Mouse (Mus musculus) myocyte (in vitro differentiated cells): ENCODE measurements around the gene Mgrn1.

Experiments
- E2F4 ChIP-seq: IDR thresholded peaks from one replicate; pipeline ENCODE4 v1.6.1; 2011; ENCODE audit warnings: mild to moderate bottlenecking, control low read depth, moderate library complexity; ENCODE audit not compliant: insufficient read depth
- MYOD1 ChIP-seq, 3 experiments: IDR thresholded peaks; one replicate each; pipeline ENCODE4 v1.6.1; 2011; ENCODE audit warnings: control low read depth in 2 of 3, low read depth in 2 of 3, mild to moderate bottlenecking in 2 of 3, moderate library complexity in 1 of 3; ENCODE audit not compliant: insufficient read length in 2 of 3, control insufficient read depth in 1 of 3
- POLR2A ChIP-seq: IDR thresholded peaks from one replicate; pipeline ENCODE4 v1.6.1; 2011; ENCODE audit warnings: low read depth, mild to moderate bottlenecking, control low read depth, moderate library complexity; ENCODE audit not compliant: insufficient read length
- POLR2AphosphoS2 ChIP-seq: IDR thresholded peaks from one replicate; pipeline ENCODE4 v1.6.1; 2011; ENCODE audit warnings: low read depth, control low read depth; ENCODE audit not compliant: insufficient read length
- TCF12 ChIP-seq: IDR thresholded peaks from one replicate; pipeline ENCODE4 v1.6.1; 2011; ENCODE audit warnings: mild to moderate bottlenecking, control low read depth; ENCODE audit not compliant: poor library complexity, insufficient read depth, severe bottlenecking
- USF1 ChIP-seq: IDR thresholded peaks from one replicate; pipeline ENCODE4 v1.6.1; 2011; ENCODE audit warnings: low read depth, mild to moderate bottlenecking, control low read depth, moderate library complexity

- TF ChIP-seq POLR2A (no peak), POLR2AphosphoS2 (no peak), MYOD1 (IDR thresholded peaks at IDR 0.05; ENCODE audit: control insufficient read depth in 1 of 3, insufficient read length in 2 of 3, low read depth in 2 of 3) (no peak), USF1 (no peak), E2F4 (no peak), TCF12 (no peak)
Measured at GRCm38 (mm10) chr16:4968426-4968825, 82.4 kb downstream of the Mgrn1 start.
